ENCODE assay signal across 8 mouse cellular contexts in the genomic region with DNA sequence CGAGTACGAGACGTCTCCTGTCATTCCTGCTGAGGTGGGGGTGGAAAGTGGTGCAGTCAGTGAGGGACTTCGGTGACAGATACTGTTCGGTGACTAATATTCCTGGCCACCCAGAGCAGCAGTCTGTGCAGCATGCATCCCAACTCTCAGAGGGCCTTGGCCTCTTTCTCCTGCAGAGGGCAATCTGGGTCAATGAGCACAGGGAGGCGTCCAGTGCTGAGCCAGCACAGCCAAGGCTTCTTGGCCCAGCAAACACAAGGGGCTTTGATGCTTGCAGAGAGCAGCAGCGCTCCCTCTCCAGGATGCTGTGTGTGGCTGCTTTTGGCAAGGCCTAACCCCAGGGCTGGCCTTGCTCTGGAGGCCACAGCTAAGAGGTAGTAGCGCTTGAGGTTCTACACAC. TPM values are rescaled to one million over a fixed set of nuclear protein-coding genes. Genes with fewer than 3 reads are reported as not detected.
A peak's percentile ranks its signal among the peaks of the same experiment; 100 is the strongest.
DNase-seq lines count a peak whose midpoint lies in the region; ATAC-seq and TF ChIP-seq lines count a peak whose summit lies in the region.
"Had no signal": no experiment of that assay in that cellular context is flagged by ENCODE, and none has a peak within 500 bp of the region (broad histone marks: within the 10 kb centered on the region; RNA-seq: fewer than 3 reads in every experiment).

No protein-coding gene starts in this region.

- peak; percentile 34 to 53 for DNase-seq in left cerebral cortex, adult 2 months (ENCODE audit: extremely low spot score in 1 of 2, low spot score in 2 of 2)
- no peak for DNase-seq in left cerebral cortex, adult 18-20 months (ENCODE audit: low spot score in 2 of 2)
- DNase-seq in cerebellum, adult 2 months = peak; percentile 32 to 51
- DNase-seq in lung, adult 2 months = no peak
- DNase-seq: liver, embryonic 13.5 days had no signal

- H3K27me3 ChIP-seq in cerebellum, adult 2 months (ENCODE audit: control insufficient read depth, insufficient read depth, low read length) = no peaks in the 10 kb centered on the region
- peaks cover 26% of the 10 kb centered on the region for H3K27me3 ChIP-seq in kidney, embryonic 14.5 days (ENCODE audit: control insufficient read depth, insufficient read depth, low read length)

- no peak overlapping the region for H3K9ac ChIP-seq in kidney, embryonic 14.5 days (ENCODE audit: low read depth, low read length)
- H3K9ac ChIP-seq: liver, embryonic 13.5 days had no signal

- no peak for TF ChIP-seq POLR2A in cerebellum, adult 2 months (IDR thresholded peaks at IDR 0.05; ENCODE audit: borderline replicate concordance, insufficient read depth, low read length)
- no peak for TF ChIP-seq POLR2A in olfactory bulb, adult 2 months (IDR thresholded peaks at IDR 0.05; ENCODE audit: insufficient read depth, low read depth, low read length)
- no peak for TF ChIP-seq POLR2A in lung, adult 2 months (IDR thresholded peaks at IDR 0.05; ENCODE audit: borderline replicate concordance, extremely low read depth, low read depth, low read length)

- intact Hi-C loops in left cerebral cortex, adult 2 months (cut with DNase I) = no loop called here

- H3K4me1 ChIP-seq in cerebellum, adult 2 months (ENCODE audit: control insufficient read depth, insufficient read depth, low read length) = peaks cover 5% of the 10 kb centered on the region; the same call in 1 of the 2 replicates
- H3K4me1 ChIP-seq in kidney, embryonic 14.5 days (ENCODE audit: control insufficient read depth, insufficient read depth, low read length) = peaks cover 4% of the 10 kb centered on the region; the same call in 1 of the 2 replicates
- peaks cover 19% of the 10 kb centered on the region for H3K4me1 ChIP-seq in olfactory bulb, adult 2 months (ENCODE audit: control insufficient read depth, insufficient read depth, low read length)
- H3K4me1 ChIP-seq in lung, adult 2 months (ENCODE audit: control insufficient read depth, insufficient read depth, low read length) = peaks cover 5% of the 10 kb centered on the region; the same call in 1 of the 2 replicates
- H3K4me1 ChIP-seq: liver, embryonic 13.5 days had no signal

- H3K9me3 ChIP-seq in kidney, embryonic 14.5 days (ENCODE audit: control insufficient read depth, low read length) = no peaks in the 10 kb centered on the region
- H3K9me3 ChIP-seq: liver, embryonic 13.5 days had no signal

- H3K36me3 ChIP-seq in kidney, embryonic 14.5 days (ENCODE audit: control insufficient read depth, insufficient read depth, low read length) = no peaks in the 10 kb centered on the region
- H3K36me3 ChIP-seq: liver, embryonic 13.5 days had no signal

- no peak overlapping the region for H3K4me3 ChIP-seq in left cerebral cortex, adult 2 months
- no peak overlapping the region for H3K4me3 ChIP-seq in cerebellum, adult 2 months (replicated peaks; ENCODE audit: insufficient read depth, low read depth, low read length)
- H3K4me3 ChIP-seq in kidney, embryonic 14.5 days (ENCODE audit: low read length) = no peak overlapping the region
- H3K4me3 ChIP-seq in olfactory bulb, adult 2 months (ENCODE audit: insufficient read depth, low read depth, low read length) = no peak overlapping the region
- no peak overlapping the region for H3K4me3 ChIP-seq in lung, adult 2 months (replicated peaks; ENCODE audit: extremely low read depth, low read depth, low read length)
- H3K4me3 ChIP-seq: liver, embryonic 13.5 days had no signal

- no peak overlapping the region for H3K27ac ChIP-seq in left cerebral cortex, adult 2 months
- no peak overlapping the region for H3K27ac ChIP-seq in cerebellum, adult 2 months (ENCODE audit: insufficient read depth, low read length)
- H3K27ac ChIP-seq in kidney, embryonic 14.5 days (ENCODE audit: low read depth, low read length) = no peak overlapping the region
- no peak overlapping the region for H3K27ac ChIP-seq in olfactory bulb, adult 2 months (ENCODE audit: insufficient read depth, low read depth, low read length)
- H3K27ac ChIP-seq: liver, embryonic 13.5 days had no signal

- peak; percentile 18 for TF ChIP-seq CTCF in left cerebral cortex, adult 2 months (IDR thresholded peaks at IDR 0.05)
- TF ChIP-seq CTCF in cerebellum, adult 2 months (IDR thresholded peaks at IDR 0.05; ENCODE audit: borderline replicate concordance, insufficient read depth, low read depth, low read length) = no peak
- TF ChIP-seq CTCF in olfactory bulb, adult 2 months (IDR thresholded peaks at IDR 0.05; ENCODE audit: insufficient read depth, low read depth, low read length) = 0 out of 2 replicates have a peak, but pooled peaks have one; percentile 16
- TF ChIP-seq CTCF in lung, adult 2 months (IDR thresholded peaks at IDR 0.05; ENCODE audit: insufficient read depth, low read length) = no peak

- H3K4me2 ChIP-seq in kidney, embryonic 14.5 days (replicated peaks; ENCODE audit: low read depth, low read length) = no peak overlapping the region
- H3K4me2 ChIP-seq: liver, embryonic 13.5 days had no signal

- peak; percentile 51 for ATAC-seq in kidney, embryonic 14.5 days (ENCODE audit: low FRiP score, low TSS enrichment)
- no peak for ATAC-seq in monocyte, adult 5-6 weeks (replicated peaks; ENCODE audit: insufficient number of reproducible peaks, low FRiP score, low TSS enrichment, poor library complexity, severe bottlenecking)

- 42% methylated on average over 8 of the region's 8 CpGs for WGBS in cerebellum, adult 2 months
- WGBS in kidney, embryonic 14.5 days = 59% methylated on average over 8 of the region's 8 CpGs
- 76% methylated on average over 8 of the region's 8 CpGs for WGBS in olfactory bulb, adult 2 months
- WGBS in lung, adult 2 months = 82% methylated on average over 8 of the region's 8 CpGs

RNA-seq across cellular contexts. Expression of a gene that starts 1.6 kb away (rescaled TPM):
- total RNA-seq in left cerebral cortex, adult 2 months (2021) = under 1 TPM; 0.95 to 0.96 TPM
- total RNA-seq in left cerebral cortex, adult 18-20 months (2021) = 1 to 10 TPM in 1 of 2 experiments, under 1 TPM in 1; 0.56 to 1.4 TPM
- polyA plus RNA-seq in cerebellum, adult 2 months (2012; rRNA removed) = 0.19 TPM in 1 of 2 replicates, not detected in the other
- polyA plus RNA-seq in kidney, embryonic 14.5 days (2014; fragmentation: Nextera tagmentation; extraction: Ambion mirVana) = 0.13 and 0.26 TPM in 2 replicates
- not detected in 2 replicates for polyA plus RNA-seq in olfactory bulb, adult 2 months (2012; ENCODE audit: insufficient read depth, insufficient read length, low replicate concordance, missing spikeins)
- not detected in 3 replicates for total RNA-seq in monocyte, adult 5-6 weeks (2017)
- 0.06 TPM in 1 of 2 replicates, not detected in the other for polyA plus RNA-seq in lung, adult 2 months (2012; rRNA removed)
- polyA plus RNA-seq: liver, embryonic 13.5 days had no signal

Comparison
In these comparisons a context has a peak if more than half of its experiments do, and no peak if none do; other contexts are left out.
1. DNase-seq: peak in left cerebral cortex, adult 2 months (2 of 2) and cerebellum, adult 2 months (2 of 2); none in left cerebral cortex, adult 18-20 months (0 of 2) and lung, adult 2 months (single experiment).
2. CTCF ChIP-seq: peak in left cerebral cortex, adult 2 months (single experiment) and olfactory bulb, adult 2 months (single experiment); none in cerebellum, adult 2 months (single experiment) and lung, adult 2 months (single experiment).